Mouse (Mus musculus) lung, postnatal 0 days (tissue): ENCODE measurements around the gene Ap3b1. TPM values are rescaled to one million over a fixed set of nuclear protein-coding genes. Genes with fewer than 3 reads are reported as not detected.

Experiments used
- ATAC-seq: fragments of 200-750 bp; cut with Nextera tagmentation; 2 replicates; pipeline ENCODE4 v1.8.0; 2017; ENCODE audit warnings: moderate library complexity
- DNase-seq: peaks from one replicate; pipeline ENCODE4 v3.0.0-alpha.2; 2016; ENCODE audit warnings: low spot score
- H3K27ac ChIP-seq: fragments of 300-500 bp; sonication (generic); 2 replicates; pipeline ENCODE4 v1.5.1; 2014; ENCODE audit warnings: antibody characterized with exemption, mild to moderate bottlenecking, low read length, mixed read lengths
- H3K27me3 ChIP-seq: fragments of 300-500 bp; sonication (generic); replicated peaks from 2 replicates; pipeline ENCODE4 v1.6.1; 2014; ENCODE audit warnings: low read length, mixed read lengths; ENCODE audit not compliant: insufficient read depth
- H3K36me3 ChIP-seq: fragments of 300-500 bp; sonication (generic); 2 replicates; pipeline ENCODE4 v1.6.1; 2014; ENCODE audit warnings: low read length, mixed read lengths; ENCODE audit not compliant: insufficient read depth
- H3K4me1 ChIP-seq: fragments of 300-500 bp; sonication (generic); 2 replicates; pipeline ENCODE4 v1.6.1; 2014; ENCODE audit warnings: antibody characterized with exemption, low read depth, low read length, mixed read lengths; ENCODE audit not compliant: insufficient read depth
- H3K4me2 ChIP-seq: fragments of 300-500 bp; sonication (generic); replicated peaks from 2 replicates; pipeline ENCODE4 v1.6.1; 2014; ENCODE audit warnings: low read depth, mild to moderate bottlenecking, low read length, moderate library complexity, mixed read lengths
- H3K4me3 ChIP-seq: fragments of 300-500 bp; sonication (generic); 2 replicates; pipeline ENCODE4 v1.5.1; 2014; ENCODE audit warnings: low read depth, low read length
- H3K9ac ChIP-seq: fragments of 300-500 bp; sonication (generic); replicated peaks from 2 replicates; pipeline ENCODE4 v1.6.1; 2014; ENCODE audit warnings: low read depth, mild to moderate bottlenecking
- H3K9me3 ChIP-seq: fragments of 300-500 bp; sonication (generic); 2 replicates; pipeline ENCODE4 v1.6.1; 2016; ENCODE audit warnings: low read length, mixed read lengths
- CTCF ChIP-seq: IDR thresholded peaks from 2 replicates; pipeline ENCODE4 v1.5.1; 2016; ENCODE audit warnings: antibody characterized with exemption, mild to moderate bottlenecking
- EP300 ChIP-seq: IDR thresholded peaks from 2 replicates; pipeline ENCODE4 v1.6.1; 2016; ENCODE audit warnings: antibody characterized with exemption, mild to moderate bottlenecking, control low read depth
- WGBS: fragments of 180-500 bp; shearing (Covaris S2); extraction: QIAGEN DNeasy Blood & Tissue Kit; methylation state at CpG from one replicate; pipeline ENCODE4 v1.1.7; 2014; 5-methylcytosine and 5-hydroxymethylcytosine counted together
- polyA plus RNA-seq: library from polyadenylated mRNA; unstranded; fragments of >200 nt; fragmentation: Nextera tagmentation; extraction: Ambion mirVana; gene quantifications from 2 replicates; pipeline ENCODE4 v1.2.1, GENCODE M21; 2015

The Ap3b1 gene
- polyA plus RNA-seq, 1 experiment from 2014 or later, result 26.1 TPM

DNA sequence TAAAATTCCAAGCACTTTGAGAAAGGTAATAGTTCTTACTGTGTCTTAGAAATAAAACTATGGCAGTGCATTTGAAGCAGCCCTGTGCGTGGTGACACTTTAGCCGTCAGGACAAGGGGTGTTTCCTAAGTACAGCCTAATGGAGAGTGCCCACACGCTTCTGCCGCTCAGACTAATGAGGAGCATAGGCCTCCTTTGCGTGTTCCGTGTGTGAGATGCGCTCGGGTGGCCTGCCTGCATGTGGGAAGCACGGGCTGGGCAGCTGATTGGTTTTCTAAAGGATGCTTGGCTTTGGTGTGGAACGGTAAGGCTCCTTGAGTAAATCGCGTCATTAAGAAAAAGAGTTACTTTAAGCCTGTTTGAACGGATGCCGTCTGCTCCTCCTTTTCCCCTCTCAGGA, 206.4 kb downstream of the Ap3b1 start:
- DNase-seq (no peak), ATAC-seq (no peak)
- Histone ChIP-seq H3K4me1 (no peaks in the 10 kb centered on the region), H3K36me3 (0 out of 2 replicates have a peak, but pooled peaks cover 9% of the 10 kb centered on the region), H3K4me2 (no peak overlapping the region), H3K27ac (no peak overlapping the region), H3K4me3 (no peak overlapping the region), H3K9me3 (no peaks in the 10 kb centered on the region), H3K27me3 (no peaks in the 10 kb centered on the region), H3K9ac (no peak overlapping the region)
- WGBS, result 96% methylated on average over 14 of the region's 14 CpGs
- TF ChIP-seq CTCF (no peak), EP300 (no peak)

DNA sequence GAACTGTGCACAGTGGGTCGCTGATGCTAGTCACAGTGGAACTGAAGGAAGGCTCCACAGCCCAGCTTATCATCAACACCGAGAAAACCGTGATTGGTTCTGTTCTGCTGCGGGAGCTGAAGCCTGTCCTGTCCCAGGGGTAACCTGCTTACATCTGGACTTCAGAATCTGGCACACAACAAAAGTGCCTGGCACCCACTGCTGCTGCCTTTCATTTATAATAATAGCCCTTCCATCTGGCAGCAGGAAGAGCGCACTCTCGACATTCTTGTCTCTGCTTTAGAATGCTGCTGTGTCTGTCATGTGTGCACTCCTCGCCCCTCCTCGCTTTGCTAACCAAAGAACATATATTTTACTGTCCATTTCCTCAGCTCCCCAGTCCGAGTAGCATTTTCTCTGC, 206.9 kb downstream of the Ap3b1 start:
- H3K27ac ChIP-seq, result no peak overlapping the region
- H3K4me1 ChIP-seq, result no peaks in the 10 kb centered on the region
- H3K4me3 ChIP-seq, result no peak overlapping the region
- 0 out of 2 replicates have a peak, but pooled peaks cover 9% of the 10 kb centered on the region for H3K36me3 ChIP-seq
- H3K9ac ChIP-seq, result no peak overlapping the region
- H3K9me3 ChIP-seq, result no peaks in the 10 kb centered on the region
- H3K27me3 ChIP-seq, result no peaks in the 10 kb centered on the region
- ATAC-seq (no peak), DNase-seq (no peak)
- TF ChIP-seq EP300 (no peak), CTCF (no peak)
- H3K4me2 ChIP-seq, result no peak overlapping the region
- 80% methylated on average over 9 of the region's 9 CpGs for WGBS

- Histone ChIP-seq H3K4me1 (no peaks in the 10 kb centered on the region), H3K4me3 (no peak overlapping the region), H3K9me3 (no peaks in the 10 kb centered on the region), H3K36me3 (0 out of 2 replicates have a peak, but pooled peaks cover 9% of the 10 kb centered on the region), H3K4me2 (no peak overlapping the region), H3K27ac (no peak overlapping the region), H3K9ac (no peak overlapping the region), H3K27me3 (no peaks in the 10 kb centered on the region)
- DNase-seq (no peak), ATAC-seq (no peak)
- TF ChIP-seq CTCF, result no peak
- TF ChIP-seq EP300, result no peak
- 66% methylated on average over 6 of the region's 6 CpGs for WGBS
These were observed 209.0 kb downstream of the Ap3b1 start for GRCm38 (mm10) chr13:94567739-94568138.

- 83% methylated on average over 10 of the region's 10 CpGs for WGBS
- H3K9me3 ChIP-seq, result no peaks in the 10 kb centered on the region
- H3K9ac ChIP-seq, result no peak overlapping the region
- H3K27me3 ChIP-seq, result no peaks in the 10 kb centered on the region
- H3K4me2 ChIP-seq, result no peak overlapping the region
- no peak overlapping the region for H3K27ac ChIP-seq
- H3K4me3 ChIP-seq, result no peak overlapping the region
- H3K4me1 ChIP-seq, result no peaks in the 10 kb centered on the region
- ATAC-seq (no peak), DNase-seq (no peak)
- no peaks in the 10 kb centered on the region for H3K36me3 ChIP-seq
- TF ChIP-seq CTCF (no peak), EP300 (no peak)
These were observed 212.2 kb downstream of the Ap3b1 start for GRCm38 (mm10) chr13:94571001-94571400.

GRCm38 (mm10) chr13:94573356-94573755, 214.6 kb downstream of the Ap3b1 start:
- Histone ChIP-seq H3K36me3 (no peaks in the 10 kb centered on the region), H3K27me3 (no peaks in the 10 kb centered on the region), H3K4me3 (no peak overlapping the region), H3K27ac (no peak overlapping the region), H3K4me2 (no peak overlapping the region), H3K9me3 (no peaks in the 10 kb centered on the region), H3K9ac (no peak overlapping the region), H3K4me1 (no peaks in the 10 kb centered on the region)
- ATAC-seq, result no peak
- WGBS, result 84% methylated on average over 8 of the region's 8 CpGs
- no peak for TF ChIP-seq CTCF
- TF ChIP-seq EP300, result no peak
- no peak for DNase-seq

- H3K27ac ChIP-seq, result no peak overlapping the region
- no peaks in the 10 kb centered on the region for H3K36me3 ChIP-seq
- H3K4me3 ChIP-seq, result no peak overlapping the region
- DNase-seq, result no peak
- no peak for ATAC-seq
- no peaks in the 10 kb centered on the region for H3K9me3 ChIP-seq
- WGBS, result 60% methylated on average over 7 of the region's 7 CpGs
- H3K4me2 ChIP-seq, result no peak overlapping the region
- TF ChIP-seq EP300 (no peak), CTCF (no peak)
- H3K9ac ChIP-seq, result no peak overlapping the region
- H3K27me3 ChIP-seq, result no peaks in the 10 kb centered on the region
- no peaks in the 10 kb centered on the region for H3K4me1 ChIP-seq
These were observed 215.1 kb downstream of the Ap3b1 start for GRCm38 (mm10) chr13:94573833-94574232.
